Mouse (Mus musculus) ES-E14 (cell line): Measurements from ENCODE around the gene Tubb5.

Experiments used
- MAFK ChIP-seq: IDR thresholded peaks from 2 replicates; pipeline ENCODE4 v1.6.1; 2014; ENCODE audit warnings: mild to moderate bottlenecking, low read depth, low read length, inconsistent platforms; ENCODE audit not compliant: insufficient read depth
- ZNF384 ChIP-seq: IDR thresholded peaks from 2 replicates; pipeline ENCODE4 v1.6.1; 2012; ENCODE audit warnings: low read depth, low read length, inconsistent platforms

- TF ChIP-seq MAFK (no peak), ZNF384 (no peak)
These were observed 45.3 kb downstream of the Tubb5 start for GRCm38 (mm10) chr17:35792837-35793236.
